Mouse (Mus musculus): ENCODE results near the gene 4921536K21Rik.

The 4921536K21Rik gene

DNA sequence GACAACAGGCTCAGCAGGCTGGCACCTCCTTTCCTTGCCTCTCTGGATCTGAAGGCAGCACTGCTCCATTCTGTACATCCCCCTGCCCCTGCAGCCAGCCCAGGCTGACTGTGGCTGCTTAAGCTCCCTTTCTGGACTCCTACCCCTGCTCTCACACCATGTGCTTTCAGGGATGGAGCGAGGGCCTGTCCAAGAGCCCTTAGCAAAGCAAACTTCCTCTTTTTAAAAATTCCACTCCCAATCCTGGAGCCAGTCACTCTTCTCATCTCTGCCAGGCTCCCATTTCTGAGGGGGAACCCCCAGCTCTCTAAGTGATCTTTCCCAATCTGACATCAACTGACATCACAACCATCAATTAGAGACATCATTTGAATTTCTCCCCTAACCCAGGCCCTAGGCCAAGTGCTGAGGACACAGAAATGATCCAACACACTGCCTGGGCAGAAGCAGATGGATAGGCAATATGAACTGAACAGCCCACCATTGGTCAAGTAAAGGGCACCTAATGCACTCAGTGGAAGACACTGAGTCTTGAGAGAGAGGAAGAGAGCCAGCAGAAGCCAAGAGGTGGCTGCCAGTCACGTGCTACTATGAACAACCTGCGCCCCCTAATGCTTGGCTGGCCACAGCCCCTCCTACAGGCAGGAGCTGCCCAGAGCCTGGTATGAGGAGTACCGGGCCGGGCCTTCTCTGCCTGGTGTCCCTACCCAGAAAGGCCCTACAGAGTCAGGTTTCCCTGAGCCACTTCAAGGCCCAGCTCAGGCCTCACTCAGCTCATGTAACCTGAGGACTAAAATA is 15.8 kb upstream of the 4921536K21Rik start:
- no peak for DNase-seq (ENCODE audit: low spot score)

DNA sequence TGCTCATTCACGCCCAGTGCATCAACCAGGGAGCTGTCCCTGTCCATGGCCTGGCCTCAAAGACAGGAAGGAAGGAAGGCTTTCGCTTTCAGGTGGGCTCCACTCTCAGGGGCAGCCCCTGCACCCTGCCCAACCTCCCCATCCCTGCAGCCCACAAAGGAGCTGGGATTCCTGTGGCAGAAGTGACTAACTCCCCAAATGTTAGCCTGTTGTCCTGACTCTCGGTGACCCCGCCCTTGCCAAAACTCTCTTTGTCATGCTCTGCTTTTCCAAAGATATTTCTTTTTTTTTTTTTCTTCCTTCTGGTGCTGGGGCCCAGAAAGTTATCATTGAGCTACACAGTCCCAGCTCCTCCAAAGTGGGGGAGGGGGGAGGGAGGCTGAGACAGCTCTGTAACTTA is 14.3 kb upstream of the 4921536K21Rik start:
- DNase-seq (ENCODE audit: low spot score) = no peak

DNA sequence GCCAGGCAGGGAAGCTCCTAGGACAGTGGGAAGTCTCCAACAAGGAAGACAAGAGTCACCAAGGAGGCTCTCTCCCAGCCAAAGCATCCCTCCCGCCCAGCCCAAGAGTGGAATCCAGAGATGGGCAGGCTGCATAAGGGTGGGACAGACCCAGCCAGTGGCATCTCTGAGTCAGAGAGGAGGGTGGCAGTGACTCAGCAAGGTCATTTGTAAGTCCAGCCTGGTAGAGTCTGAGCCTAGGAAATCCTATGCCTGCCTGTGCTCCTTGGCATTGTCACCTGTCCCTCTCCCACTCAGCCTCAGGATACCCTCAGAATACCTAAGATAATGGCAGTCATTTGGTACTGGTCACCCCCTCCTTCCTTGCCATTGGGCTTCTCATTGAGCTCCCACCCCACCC is 10.5 kb upstream of the 4921536K21Rik start:
- DNase-seq (ENCODE audit: low spot score) = no peak

DNA sequence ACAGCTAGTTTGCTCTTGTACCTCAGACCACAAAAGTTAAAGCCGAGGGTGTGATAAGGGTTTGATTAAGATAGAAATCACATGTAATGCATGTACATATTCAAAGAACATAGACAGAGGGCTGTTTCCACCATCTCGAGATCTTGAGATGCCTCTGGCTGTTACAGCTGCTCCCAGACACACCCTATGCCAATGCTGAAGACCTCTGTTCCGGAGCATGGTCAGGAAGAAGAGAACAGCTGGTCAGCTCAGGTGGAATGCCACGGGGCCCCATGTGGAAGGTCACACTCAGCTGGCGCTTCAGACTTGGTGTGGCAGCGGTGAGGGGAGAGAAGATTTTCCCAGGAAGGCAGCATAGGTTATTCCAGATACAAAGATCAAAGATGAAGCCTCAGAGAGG is 9.8 kb upstream of the 4921536K21Rik start:
- DNase-seq (ENCODE audit: low spot score) = no peak

DNA sequence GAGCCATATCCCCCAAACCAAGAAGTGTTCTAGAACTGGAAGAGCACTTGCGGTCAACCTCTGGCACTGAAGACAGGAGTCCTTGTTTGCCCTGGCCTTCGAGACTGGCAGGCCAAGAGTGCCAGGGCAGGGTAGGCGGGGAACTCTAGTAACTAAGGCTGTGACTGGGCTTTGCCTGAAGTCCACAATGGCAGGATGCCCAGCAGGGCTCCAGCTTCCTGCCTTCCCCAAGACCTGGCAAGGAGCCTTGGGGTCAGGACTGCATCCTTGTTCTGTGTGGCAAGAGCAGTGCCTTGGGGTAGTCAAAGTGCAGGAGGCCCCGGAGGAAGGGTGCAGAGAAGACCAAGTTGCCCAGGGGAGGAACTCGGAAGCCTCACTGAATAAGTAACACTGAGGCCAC is 8.1 kb upstream of the 4921536K21Rik start:
- no peak for DNase-seq (ENCODE audit: low spot score)

DNA sequence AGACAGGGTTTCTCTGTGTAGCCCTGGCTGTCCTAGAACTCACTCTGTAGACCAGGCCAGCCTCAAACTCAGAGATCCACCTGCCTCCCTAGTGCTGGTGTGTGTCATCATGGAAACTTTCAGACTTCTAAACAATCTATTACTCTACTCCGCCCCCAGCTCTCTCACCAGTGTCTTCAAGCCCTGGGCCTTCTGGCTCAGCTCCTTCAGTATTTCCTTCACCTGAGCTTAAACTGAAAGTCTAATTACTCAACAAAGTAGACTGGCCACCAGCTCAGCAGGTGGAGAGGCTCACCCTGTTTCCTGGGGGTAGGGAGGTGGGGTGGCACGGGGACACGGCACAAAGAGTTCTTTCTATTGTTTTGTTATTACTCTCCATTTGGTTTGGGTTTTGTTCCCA is 7.6 kb upstream of the 4921536K21Rik start:
- no peak for DNase-seq (ENCODE audit: low spot score)

DNA sequence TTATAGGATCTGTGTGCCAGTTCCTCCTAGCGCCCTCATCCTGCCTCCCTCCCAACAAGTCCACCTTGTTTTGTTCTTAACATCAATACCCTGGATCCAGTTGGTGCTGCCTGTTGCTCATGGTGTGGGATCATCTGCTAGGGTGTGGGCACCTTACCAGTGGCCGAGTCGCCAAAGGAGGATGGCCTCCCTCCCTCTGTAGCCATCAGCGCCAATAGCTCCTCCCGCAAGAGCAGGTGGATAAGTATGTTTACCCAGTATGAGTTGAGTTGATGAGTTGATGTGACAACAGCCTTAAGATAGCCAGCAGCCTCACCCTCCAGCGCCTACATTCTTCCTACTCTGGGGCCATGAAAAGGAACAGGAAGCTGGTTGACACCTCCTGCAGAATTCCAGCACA is 5.4 kb upstream of the 4921536K21Rik start:
- no peak for DNase-seq (ENCODE audit: low spot score)

DNA sequence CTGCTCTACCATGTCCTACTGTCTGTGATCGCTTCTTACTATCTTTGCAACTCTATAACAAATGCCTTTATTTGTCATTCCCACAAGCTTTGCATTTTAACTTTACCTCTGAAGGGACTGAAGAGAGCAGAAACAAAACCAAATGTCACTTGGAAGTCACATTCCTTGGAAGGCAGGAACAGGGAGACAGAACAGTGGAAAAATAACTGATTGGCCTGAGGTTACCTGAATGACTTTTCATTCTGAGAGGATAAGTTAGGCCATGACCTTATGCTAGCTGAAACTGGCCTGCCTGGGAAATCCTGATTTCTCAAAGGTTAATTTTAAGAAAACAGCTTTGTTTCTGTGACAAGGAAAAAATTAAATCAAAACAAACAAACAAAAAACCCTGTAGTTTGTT is 1.0 kb upstream of the 4921536K21Rik start:
- no peak for DNase-seq (ENCODE audit: low spot score)

DNA sequence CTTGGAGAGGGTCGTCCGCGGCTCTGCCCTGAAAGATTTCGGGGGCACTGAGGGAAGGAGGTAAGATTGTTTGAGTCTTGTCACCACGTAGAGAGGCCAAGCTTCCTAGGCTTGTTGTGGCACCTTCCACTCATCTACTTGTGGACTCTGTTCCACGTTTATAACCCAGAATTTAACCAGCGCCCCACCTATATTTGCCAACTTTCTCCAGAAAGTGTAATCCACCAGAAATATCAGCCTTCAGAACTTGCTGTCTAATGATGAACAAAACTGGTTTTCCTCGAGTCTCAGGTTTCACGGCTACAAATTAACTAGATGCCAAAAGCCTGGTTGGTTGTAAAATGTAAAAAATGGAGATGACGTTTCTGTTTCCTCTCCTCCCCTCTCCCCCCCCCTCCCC is 560 bp upstream of the 4921536K21Rik start:
- no peak for DNase-seq (ENCODE audit: low spot score)

DNA sequence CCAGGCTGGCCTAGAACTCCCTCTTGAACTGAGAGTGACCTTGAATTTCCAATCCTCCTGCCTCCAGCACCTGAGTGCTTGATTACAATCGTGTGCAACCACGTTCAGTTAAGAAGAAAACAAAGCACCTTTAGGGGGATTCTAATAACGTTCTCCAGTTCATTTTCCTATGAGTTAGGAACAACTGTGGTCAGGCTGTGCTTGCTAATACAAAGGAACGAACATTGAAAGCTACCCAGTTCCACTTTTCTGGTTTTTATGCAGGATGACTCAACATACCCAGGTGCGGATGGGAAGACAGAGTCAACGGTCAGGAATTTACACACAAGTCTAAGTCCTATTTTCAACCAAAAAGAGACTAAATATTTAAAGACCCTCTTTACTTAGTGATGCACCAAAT is 928 bp downstream of the 4921536K21Rik start:
- DNase-seq (ENCODE audit: low spot score) = no peak

DNA sequence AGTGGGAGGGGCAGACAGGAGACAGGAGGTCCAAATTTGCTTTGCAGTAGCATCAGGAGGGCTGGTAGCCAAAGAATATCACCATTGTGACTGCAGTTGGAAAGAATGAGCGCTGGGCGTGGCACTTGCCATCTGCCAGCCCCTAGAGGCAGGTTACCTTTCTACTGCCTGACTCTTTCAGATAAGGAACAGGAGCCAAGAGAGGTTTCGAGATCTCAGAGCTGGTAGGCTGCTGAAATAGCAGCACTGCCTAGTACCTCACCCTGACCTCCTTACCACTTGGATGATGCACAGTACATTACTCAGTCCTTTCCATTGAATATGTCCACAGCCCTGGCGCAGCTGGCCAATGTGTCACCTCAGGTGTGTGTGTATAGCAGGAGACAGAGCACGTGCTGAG is 7.6 kb downstream of the 4921536K21Rik start:
- DNase-seq (ENCODE audit: low spot score) = no peak

DNA sequence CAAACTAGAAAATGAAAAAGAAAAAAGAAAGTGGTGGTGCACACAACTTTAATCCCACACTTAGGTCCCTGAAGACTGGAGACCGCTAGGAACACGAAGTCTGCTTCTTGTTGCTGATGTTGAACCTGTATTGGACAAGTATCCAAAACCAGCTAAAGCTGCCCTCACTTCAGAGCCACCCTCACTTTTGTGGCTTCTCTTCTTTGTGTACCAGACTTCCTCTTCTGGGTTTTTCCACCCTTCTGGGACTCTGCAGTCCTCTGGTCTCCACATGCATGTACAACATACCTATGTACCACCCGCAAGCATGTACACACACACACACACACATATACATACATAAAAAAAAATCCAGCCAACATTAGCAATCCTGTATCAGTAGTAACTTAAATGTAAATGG is 11.2 kb downstream of the 4921536K21Rik start:
- no peak for DNase-seq (ENCODE audit: low spot score)

DNA sequence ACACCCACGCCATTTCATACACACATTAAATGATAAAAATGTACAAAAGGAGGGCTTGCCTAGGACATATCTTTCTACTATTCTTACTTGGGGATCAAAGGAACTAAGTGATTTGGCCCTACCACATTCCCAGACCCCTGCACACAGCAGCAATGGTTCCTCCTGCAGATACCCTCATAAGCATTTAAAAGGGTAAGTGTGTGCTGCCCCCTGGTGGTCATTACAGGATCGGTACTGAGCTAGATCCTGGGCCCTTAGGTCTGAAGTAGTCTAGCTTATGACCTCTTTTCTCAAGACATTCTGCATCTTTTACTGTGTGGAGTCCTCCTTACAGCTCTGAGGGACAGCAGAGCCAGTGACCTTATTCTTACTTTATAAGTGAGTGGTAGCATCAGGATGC is 15.1 kb downstream of the 4921536K21Rik start:
- peak; percentile 36 for DNase-seq (ENCODE audit: low spot score)

DNA sequence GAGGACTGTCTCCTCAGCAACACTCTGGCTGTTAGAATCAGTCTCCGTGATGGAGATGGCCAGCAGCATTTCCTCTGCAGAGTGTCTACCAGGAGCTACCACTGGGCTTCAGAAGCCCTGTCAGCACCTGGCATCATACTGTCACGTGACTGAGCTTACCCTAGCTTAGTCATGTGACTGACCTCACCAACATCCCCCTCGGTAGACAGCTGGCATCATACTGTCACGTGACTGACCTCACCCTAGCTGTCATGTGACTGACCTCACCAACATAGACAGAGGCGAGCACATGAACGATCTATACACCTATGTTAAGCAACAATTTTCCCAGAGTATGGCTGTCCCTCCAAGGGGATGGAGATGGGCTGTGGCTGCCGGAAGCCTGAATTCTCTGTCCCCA is 16.2 kb downstream of the 4921536K21Rik start:
- DNase-seq (ENCODE audit: low spot score) = no peak

DNA sequence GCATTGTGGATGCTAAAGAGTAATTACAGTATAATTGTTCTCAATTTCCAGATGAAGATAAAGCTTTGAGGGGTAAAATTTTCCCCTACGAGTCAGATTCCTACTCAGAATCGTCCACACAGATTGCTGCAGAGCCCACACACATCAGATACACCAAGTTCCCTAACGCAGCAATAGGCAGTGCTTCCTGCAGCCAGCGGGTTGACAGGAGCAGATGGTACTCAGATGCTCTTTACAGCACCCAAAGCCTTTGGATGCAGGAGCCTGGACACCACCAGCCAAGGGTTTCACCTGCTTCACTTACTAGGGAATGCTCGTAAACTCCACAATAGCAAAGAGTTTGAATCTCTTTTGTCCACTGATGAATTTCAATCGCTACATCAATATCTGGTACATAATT is 18.5 kb downstream of the 4921536K21Rik start:
- no peak for DNase-seq (ENCODE audit: low spot score)

DNA sequence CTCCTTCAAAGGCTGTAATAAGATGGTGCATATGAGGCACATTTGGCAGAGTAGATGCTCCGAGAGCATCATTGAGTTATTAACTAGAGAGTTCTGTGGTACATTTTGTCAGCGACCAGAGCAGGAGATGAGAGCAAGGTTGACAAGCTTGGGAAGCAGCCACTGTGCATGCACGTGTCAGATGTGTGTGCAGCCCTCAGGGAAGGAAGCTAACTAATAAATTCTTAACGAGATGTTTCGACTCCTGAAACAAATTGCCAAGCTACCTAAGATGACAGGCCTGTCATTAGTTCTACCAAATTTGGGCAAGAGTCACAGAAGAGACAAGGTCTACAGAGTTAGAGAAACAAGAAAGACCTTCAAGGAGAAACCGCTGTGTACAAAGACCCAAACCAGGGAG is 30.6 kb downstream of the 4921536K21Rik start:
- no peak for DNase-seq (ENCODE audit: low spot score)

DNA sequence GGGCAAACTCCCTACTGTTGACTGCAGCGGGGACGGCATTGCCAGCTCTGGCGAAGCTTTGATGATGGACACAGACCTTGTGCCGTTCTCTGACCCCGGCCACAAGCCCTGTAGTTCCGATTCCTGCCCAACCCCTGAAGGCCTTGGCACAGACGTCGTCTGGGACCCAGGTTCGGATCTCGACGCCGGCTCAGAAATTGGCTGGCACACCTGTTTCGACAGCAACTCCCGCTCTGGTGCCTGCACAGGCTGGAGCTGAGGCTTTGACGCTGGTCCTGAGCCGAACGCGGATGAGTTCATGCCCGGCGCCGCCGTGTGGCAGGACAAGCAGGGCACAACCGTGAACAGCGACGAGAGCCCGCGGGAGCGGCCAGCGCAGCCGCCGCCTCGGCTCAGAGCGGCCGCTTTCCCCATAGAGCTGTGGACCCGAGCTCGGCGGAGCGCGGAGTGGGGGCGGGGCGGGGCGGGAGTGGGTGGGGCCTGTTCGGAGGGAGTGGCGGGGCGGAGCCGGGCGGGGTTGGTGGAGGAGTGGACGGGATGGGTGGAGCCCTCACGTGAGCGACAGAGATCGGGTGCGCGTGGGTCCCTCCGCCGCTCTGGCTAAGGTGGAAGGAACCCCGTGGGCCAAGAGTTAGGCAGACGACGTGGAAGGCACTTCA is 31.3 kb downstream of the 4921536K21Rik start, which contains the start of gene Osbp2:
Osbp2 (minus strand) TSS at position 450 of the 659 bp plus-strand sequence.
- peak; percentile 88 for DNase-seq (ENCODE audit: low spot score)

DNA sequence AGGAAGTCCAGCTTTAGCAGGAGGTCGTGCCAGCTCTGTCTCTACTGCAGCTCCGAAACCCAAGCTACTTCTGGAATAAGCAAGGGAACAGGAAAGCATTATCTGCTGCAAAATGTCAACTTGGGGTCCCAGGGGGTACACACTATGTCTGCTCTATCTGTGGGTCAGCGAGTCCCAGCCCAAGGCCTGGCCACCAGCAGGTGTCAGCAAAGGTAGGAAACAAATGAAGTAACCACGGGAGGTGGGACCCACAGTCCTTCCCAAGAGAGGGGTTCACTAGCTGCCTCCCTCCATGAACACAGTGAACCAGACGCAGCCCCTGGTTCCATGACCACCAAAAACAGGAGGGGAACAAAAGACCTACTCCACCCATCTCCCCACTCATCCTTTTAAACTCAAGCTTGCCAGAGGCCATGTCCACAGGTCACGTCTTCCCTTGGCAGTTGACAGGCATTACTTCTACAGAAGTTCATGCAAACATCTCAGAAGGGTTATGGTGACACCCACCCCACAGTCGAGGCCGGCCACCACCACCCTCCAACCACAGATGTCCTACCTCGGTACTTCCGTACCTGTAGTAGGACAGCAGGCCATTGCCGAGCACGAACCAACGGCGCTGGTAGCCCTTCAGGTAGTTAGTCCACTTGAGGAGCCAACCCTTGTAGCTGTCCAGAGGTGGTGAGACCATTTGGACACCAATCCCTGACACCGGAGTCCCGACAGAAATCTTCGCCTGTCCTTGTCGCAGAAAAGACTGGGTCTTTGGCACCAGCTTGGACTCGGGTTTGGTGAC is 32.0 kb downstream of the 4921536K21Rik start:
- no peak for DNase-seq (ENCODE audit: low spot score)

DNA sequence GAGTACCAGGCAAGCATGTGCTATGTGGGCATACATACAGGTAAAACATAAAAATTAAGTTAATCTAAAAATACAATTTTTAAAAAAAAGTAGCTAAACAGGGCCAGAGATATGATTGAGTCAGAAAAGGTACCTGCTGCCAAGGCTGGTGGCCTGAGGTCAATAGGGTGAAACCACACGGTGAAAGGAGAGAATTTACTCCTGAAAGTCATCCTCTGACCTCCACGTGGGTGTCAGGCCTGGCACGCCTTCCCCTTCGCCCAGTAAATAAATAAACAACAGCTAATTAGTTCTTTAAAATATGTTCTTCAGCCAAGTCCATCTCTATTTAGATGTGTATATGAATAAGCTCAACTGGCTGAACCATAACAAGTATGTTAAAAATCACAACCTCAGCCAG is 34.5 kb downstream of the 4921536K21Rik start:
- DNase-seq (ENCODE audit: low spot score) = no peak

DNA sequence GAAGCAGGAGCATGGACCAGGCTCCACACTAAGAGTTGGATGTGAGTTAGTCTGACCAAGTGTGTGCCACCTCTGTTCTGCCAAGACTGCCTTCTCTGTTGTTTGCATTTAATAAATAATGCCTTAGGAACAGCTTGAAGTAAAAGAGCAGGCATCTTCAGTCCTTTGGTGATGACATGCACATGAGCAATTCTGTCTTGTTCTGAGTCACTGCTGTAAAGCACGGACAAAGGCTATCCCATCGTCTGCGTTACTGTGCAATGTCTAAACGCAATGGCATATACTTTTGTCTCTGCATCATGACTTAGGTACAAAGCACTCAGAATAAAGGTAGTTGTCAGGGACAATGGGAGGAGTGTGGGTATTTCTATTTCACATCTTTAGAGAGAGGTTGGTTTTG is 35.1 kb downstream of the 4921536K21Rik start:
- DNase-seq (ENCODE audit: low spot score) = no peak

DNA sequence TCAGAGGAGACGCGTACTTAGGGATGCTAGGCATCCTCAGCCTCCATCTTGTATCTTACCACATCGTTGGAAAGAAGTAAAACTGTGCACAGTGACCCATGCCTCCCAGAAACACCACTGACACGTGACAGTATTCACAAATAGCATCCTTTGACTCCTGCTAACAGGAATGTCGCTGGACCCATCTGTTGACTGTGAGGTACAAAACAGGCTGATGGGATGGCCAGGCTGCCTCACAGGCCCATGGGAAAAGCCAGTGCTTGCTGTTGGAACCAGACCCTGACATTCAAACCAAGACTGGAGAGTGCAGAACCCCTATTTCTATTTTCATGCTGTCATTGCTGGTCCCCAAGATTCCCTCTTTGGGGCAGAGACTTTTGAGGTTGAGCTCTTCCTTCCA is 37.0 kb downstream of the 4921536K21Rik start:
- DNase-seq (ENCODE audit: low spot score) = no peak

DNA sequence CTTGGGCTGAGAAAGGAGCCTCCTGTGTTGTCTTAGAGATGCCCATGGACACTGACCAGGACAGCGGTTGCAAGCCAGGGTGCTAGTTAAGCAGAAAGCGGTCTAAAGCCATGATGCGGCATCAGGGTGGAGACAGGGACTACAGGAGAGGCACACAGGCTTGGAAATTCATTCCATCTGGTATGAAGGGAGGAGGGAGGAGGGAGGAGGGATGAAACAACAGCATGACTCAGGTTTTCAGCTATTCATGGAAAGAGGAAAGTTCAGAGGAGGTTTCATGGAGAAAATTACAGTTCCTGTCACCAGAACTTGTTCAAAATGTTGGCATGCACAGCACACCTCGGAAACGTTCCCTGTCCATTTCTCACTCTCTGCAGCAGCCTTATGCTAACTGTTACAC is 39.1 kb downstream of the 4921536K21Rik start:
- DNase-seq (ENCODE audit: low spot score) = no peak

DNA sequence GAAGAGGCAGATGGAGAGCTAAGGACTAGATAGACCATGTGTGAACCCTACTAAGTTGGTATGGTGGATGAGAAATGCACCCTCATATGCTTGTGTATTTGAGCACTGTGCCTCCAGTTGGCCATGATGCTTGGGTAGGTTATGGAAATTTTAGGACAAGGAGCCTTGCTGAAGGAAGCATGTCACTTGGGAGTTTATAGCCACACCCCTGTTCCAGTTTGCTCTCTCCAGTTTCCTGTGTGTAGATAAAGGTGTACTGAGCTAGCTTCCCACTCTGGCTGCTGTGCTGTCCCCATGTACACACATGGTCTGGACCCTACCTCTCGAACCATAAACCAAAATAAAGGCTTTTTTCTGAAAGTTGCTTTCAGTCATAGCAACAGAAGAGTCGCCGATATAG is 40.7 kb downstream of the 4921536K21Rik start:
- no peak for DNase-seq (ENCODE audit: low spot score)
